In genomic region chr16:48611436-48611835, GRCm38 (mm10) we compare ENCODE assay signal across 27 mouse cellular contexts.
"Had no signal": no experiment of that assay in that cellular context is flagged by ENCODE, and none has a peak within 500 bp of the region (broad histone marks: within the 10 kb centered on the region; RNA-seq: fewer than 3 reads in every experiment).

No protein-coding gene starts in this region.

- H3K27ac ChIP-seq: gastrocnemius, adult 2 months; heart, adult 2 months; heart, embryonic 13.5 days; heart, embryonic 15.5 days; hindbrain, embryonic 10.5 days; hindbrain, embryonic 13.5 days; hindbrain, embryonic 15.5 days; hindbrain, postnatal 0 days; kidney, embryonic 15.5 days; kidney, postnatal 0 days; limb, embryonic 13.5 days; limb, embryonic 15.5 days; liver, embryonic 12.5 days; liver, embryonic 14.5 days had no signal

- H3K4me3 ChIP-seq: gastrocnemius, adult 2 months; heart, adult 2 months; heart, embryonic 13.5 days; heart, embryonic 15.5 days; hindbrain, embryonic 10.5 days; hindbrain, embryonic 13.5 days; hindbrain, embryonic 15.5 days; kidney, embryonic 15.5 days; limb, embryonic 13.5 days; limb, embryonic 15.5 days; liver, embryonic 12.5 days had no signal

- DNase-seq: gastrocnemius, adult 2 months; gastrocnemius, postnatal 10 days; gastrocnemius, postnatal 36 days; heart, adult 11 months; heart, adult 2 months; heart, postnatal 14 days; heart, postnatal 4 days; kidney, adult 11 months; kidney, adult 2 months; kidney, adult 9 months; kidney, postnatal 14 days; kidney, postnatal 36 days; layer of hippocampus, adult 9-11 months; layer of hippocampus, postnatal 36 days; left cerebral cortex, postnatal 4 days had no signal

- H3K27me3 ChIP-seq: heart, embryonic 13.5 days; heart, embryonic 15.5 days; hindbrain, embryonic 13.5 days; hindbrain, embryonic 15.5 days; kidney, embryonic 15.5 days; limb, embryonic 13.5 days; limb, embryonic 15.5 days; liver, embryonic 12.5 days had no signal

- H3K36me3 ChIP-seq: heart, embryonic 13.5 days; heart, embryonic 15.5 days; hindbrain, embryonic 10.5 days; hindbrain, embryonic 13.5 days; hindbrain, embryonic 15.5 days; kidney, embryonic 15.5 days; limb, embryonic 13.5 days; limb, embryonic 15.5 days; liver, embryonic 12.5 days had no signal

- ATAC-seq: hindbrain, postnatal 0 days; liver, embryonic 12.5 days had no signal

- H3K9me3 ChIP-seq: heart, embryonic 13.5 days; heart, embryonic 15.5 days; hindbrain, embryonic 10.5 days; hindbrain, embryonic 13.5 days; hindbrain, embryonic 15.5 days; kidney, embryonic 15.5 days; limb, embryonic 13.5 days; limb, embryonic 15.5 days; liver, embryonic 12.5 days had no signal

- H3K4me1 ChIP-seq: heart, embryonic 13.5 days; heart, embryonic 15.5 days; hindbrain, embryonic 10.5 days; hindbrain, embryonic 13.5 days; hindbrain, embryonic 15.5 days; kidney, embryonic 15.5 days; limb, embryonic 13.5 days; limb, embryonic 15.5 days; liver, embryonic 12.5 days had no signal
